Mouse (Mus musculus) myocyte (in vitro differentiated cells): ENCODE measurements around the gene Defb25. TPM values are rescaled to one million over a fixed set of nuclear protein-coding genes. Genes with fewer than 3 reads are reported as not detected.

ENCODE experiments used
- H3K27me3 ChIP-seq: one replicate; pipeline ENCODE4 v1.6.1; 2011; ENCODE audit not compliant: control insufficient read depth, insufficient read depth, insufficient read length
- H3K36me3 ChIP-seq: one replicate; pipeline ENCODE4 v1.6.1; 2011; ENCODE audit not compliant: control insufficient read depth, insufficient read depth
- H3K4me2 ChIP-seq: one replicate; pipeline ENCODE4 v1.6.1; 2011; ENCODE audit warnings: low read depth, control low read depth
- H3K4me3 ChIP-seq: one replicate; pipeline ENCODE4 v1.5.1; 2011; ENCODE audit warnings: mild to moderate bottlenecking, control low read depth, moderate library complexity
- H3K79me2 ChIP-seq: one replicate; pipeline ENCODE4 v1.6.1; 2011; ENCODE audit not compliant: control insufficient read depth, insufficient read depth
- H3ac ChIP-seq: one replicate; pipeline ENCODE4 v1.6.1; 2011; ENCODE audit not compliant: control insufficient read depth, insufficient read length
- CEBPB ChIP-seq: IDR thresholded peaks from 2 replicates; pipeline ENCODE4 v1.6.1; 2011; ENCODE audit warnings: mild to moderate bottlenecking, moderate library complexity; ENCODE audit not compliant: poor library complexity, insufficient read depth, severe bottlenecking
- E2F4 ChIP-seq: IDR thresholded peaks from one replicate; pipeline ENCODE4 v1.6.1; 2011; ENCODE audit warnings: mild to moderate bottlenecking, control low read depth, moderate library complexity; ENCODE audit not compliant: insufficient read depth
- MAX ChIP-seq: IDR thresholded peaks from one replicate; pipeline ENCODE4 v1.6.1; 2011; ENCODE audit warnings: low read depth, mild to moderate bottlenecking, control low read depth
- MYOD1 ChIP-seq, 3 experiments: IDR thresholded peaks; one replicate each; pipeline ENCODE4 v1.6.1; 2011; ENCODE audit warnings: control low read depth in 2 of 3, low read depth in 2 of 3, mild to moderate bottlenecking in 2 of 3, moderate library complexity in 1 of 3; ENCODE audit not compliant: insufficient read length in 2 of 3, control insufficient read depth in 1 of 3
- MYOG ChIP-seq, 3 experiments: IDR thresholded peaks; one replicate each; pipeline ENCODE4 v1.6.1; 2011; ENCODE audit warnings: control low read depth in 2 of 3, low read depth in 2 of 3, mild to moderate bottlenecking in 2 of 3; ENCODE audit not compliant: insufficient read length in 2 of 3, control insufficient read depth in 1 of 3, insufficient read depth in 1 of 3
- POLR2A ChIP-seq: IDR thresholded peaks from one replicate; pipeline ENCODE4 v1.6.1; 2011; ENCODE audit warnings: low read depth, mild to moderate bottlenecking, control low read depth, moderate library complexity; ENCODE audit not compliant: insufficient read length
- POLR2AphosphoS2 ChIP-seq: IDR thresholded peaks from one replicate; pipeline ENCODE4 v1.6.1; 2011; ENCODE audit warnings: low read depth, control low read depth; ENCODE audit not compliant: insufficient read length
- REST ChIP-seq: IDR thresholded peaks from one replicate; pipeline ENCODE4 v1.6.1; 2011; ENCODE audit warnings: mild to moderate bottlenecking, control low read depth, moderate library complexity; ENCODE audit not compliant: insufficient read depth, insufficient read length
- SRF ChIP-seq: IDR thresholded peaks from one replicate; pipeline ENCODE4 v1.6.1; 2011; ENCODE audit warnings: low read depth; ENCODE audit not compliant: control insufficient read depth, insufficient read length
- TCF12 ChIP-seq: IDR thresholded peaks from one replicate; pipeline ENCODE4 v1.6.1; 2011; ENCODE audit warnings: mild to moderate bottlenecking, control low read depth; ENCODE audit not compliant: poor library complexity, insufficient read depth, severe bottlenecking
- TCF3 ChIP-seq: IDR thresholded peaks from one replicate; pipeline ENCODE4 v1.6.1; 2011; ENCODE audit warnings: low read depth, control low read depth; ENCODE audit not compliant: insufficient read length
- USF1 ChIP-seq: IDR thresholded peaks from one replicate; pipeline ENCODE4 v1.6.1; 2011; ENCODE audit warnings: low read depth, mild to moderate bottlenecking, control low read depth, moderate library complexity
- polyA plus RNA-seq: library from polyadenylated mRNA; unstranded; fragments of >200 nt; fragmentation: generic; extraction: Trizol; gene quantifications from one replicate; pipeline ENCODE4 v1.2.1, GENCODE M21; 2012; ENCODE audit warnings: missing spikeins

The Defb25 gene
- polyA plus RNA-seq: 8.8 TPM

DNA sequence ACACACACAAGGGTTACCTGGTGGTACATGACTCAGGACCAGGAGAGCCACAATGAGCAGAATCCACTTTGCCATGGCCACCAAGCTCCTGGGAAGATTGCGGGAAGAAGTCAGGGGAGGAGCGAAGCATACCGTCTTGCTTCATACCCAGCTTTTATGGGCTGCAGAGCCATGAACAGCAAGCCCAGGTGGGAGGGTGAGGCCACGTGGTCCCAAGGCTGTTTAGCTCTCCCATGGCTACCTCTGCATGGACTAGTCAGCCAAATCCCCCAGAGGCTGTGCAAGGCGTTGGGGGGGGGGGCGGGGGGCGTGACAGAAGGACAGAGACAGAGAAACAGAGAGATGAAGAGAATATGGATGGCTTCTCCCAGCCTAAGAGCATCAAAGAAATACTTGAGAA, at the start of gene Defb25:
Gene Defb25, minus strand, starts transcription at position 101 of the 400 bp plus-strand sequence.
- no peak for TF ChIP-seq USF1
- TF ChIP-seq MYOG (IDR thresholded peaks at IDR 0.05; ENCODE audit: control insufficient read depth in 1 of 3, insufficient read depth in 1 of 3, insufficient read length in 2 of 3, low read depth in 2 of 3): no peak
- no peak for TF ChIP-seq POLR2A
- no peak for TF ChIP-seq E2F4
- TF ChIP-seq MYOD1 (IDR thresholded peaks at IDR 0.05; ENCODE audit: control insufficient read depth in 1 of 3, insufficient read length in 2 of 3, low read depth in 2 of 3): no peak
- no peak within 1 kb of the TSS for H3ac ChIP-seq

DNA sequence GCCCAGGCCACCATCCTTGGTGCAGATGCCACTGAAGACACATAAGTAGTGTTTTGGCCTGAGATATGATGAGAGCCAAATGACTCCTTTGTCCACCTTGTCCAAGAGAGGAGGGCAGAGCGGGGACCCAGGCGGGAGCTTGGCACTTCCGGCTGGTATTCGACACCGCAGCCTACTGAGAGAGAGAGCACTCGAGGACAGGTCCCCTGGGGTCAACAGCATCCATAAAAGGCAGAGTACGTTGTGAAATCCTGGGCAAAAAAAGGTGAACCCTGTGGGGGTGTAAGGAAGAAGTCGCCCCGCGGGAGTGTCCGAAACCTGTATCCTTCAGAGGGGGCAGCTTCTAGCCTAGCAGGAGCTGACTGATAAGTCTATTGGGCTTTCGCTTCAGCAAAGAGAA, 49.3 kb upstream of the Defb25 start:
- no peak overlapping the region for H3ac ChIP-seq
- H3K36me3 ChIP-seq: peaks cover 11% of the 10 kb centered on the region
- peaks cover 69% of the 10 kb centered on the region for H3K79me2 ChIP-seq
- H3K4me3 ChIP-seq: peak overlapping the region; percentile 90
- H3K4me2 ChIP-seq: peak overlapping the region; percentile 97
- TF ChIP-seq POLR2A (no peak), MYOD1 (IDR thresholded peaks at IDR 0.05; ENCODE audit: control insufficient read depth in 1 of 3, insufficient read length in 2 of 3, low read depth in 2 of 3) (no peak), POLR2AphosphoS2 (no peak), E2F4 (no peak), MYOG (IDR thresholded peaks at IDR 0.05; ENCODE audit: control insufficient read depth in 1 of 3, insufficient read depth in 1 of 3, insufficient read length in 2 of 3, low read depth in 2 of 3) (no peak), MAX (no peak), SRF (no peak), TCF3 (no peak), REST (no peak), CEBPB (no peak), TCF12 (no peak), USF1 (no peak)
- H3K27me3 ChIP-seq: no peaks in the 10 kb centered on the region

More for the DNA sequence above, at the start of gene Defb25:
- H3K4me3 ChIP-seq: no peak within 1 kb of the TSS
- peak within 1 kb of the TSS; percentile 64 for H3K4me2 ChIP-seq
- H3K27me3 ChIP-seq: no peaks in the 10 kb centered on the region
- H3K36me3 ChIP-seq: no peaks in the 10 kb centered on the region
- H3K79me2 ChIP-seq: peaks cover 14% of the 10 kb centered on the region

DNA sequence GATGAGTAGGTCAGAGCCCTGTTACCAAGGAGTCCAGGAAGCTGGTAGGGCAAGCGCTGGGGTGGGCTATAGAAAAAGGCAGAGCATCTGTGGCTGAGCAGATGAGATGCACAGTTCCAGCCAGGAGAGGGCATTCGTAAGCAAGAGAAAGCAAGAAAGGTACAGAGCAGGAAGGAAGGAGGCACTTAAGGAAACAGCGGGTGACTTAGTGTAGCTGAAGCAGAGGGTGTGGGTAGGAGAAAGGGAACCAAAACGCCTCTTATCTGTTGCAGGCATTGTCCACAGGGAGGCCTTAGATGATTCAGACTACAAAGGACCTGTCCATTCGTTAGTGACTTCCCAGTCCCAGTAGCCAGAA, 48.8 kb upstream of the Defb25 start:
- H3K4me2 ChIP-seq: peak overlapping the region; percentile 97
- H3K79me2 ChIP-seq: peaks cover 65% of the 10 kb centered on the region
- no peak overlapping the region for H3ac ChIP-seq
- H3K4me3 ChIP-seq: peak overlapping the region; percentile 90
- TF ChIP-seq MYOD1 (IDR thresholded peaks at IDR 0.05; ENCODE audit: control insufficient read depth in 1 of 3, insufficient read length in 2 of 3, low read depth in 2 of 3) (no peak), E2F4 (no peak), POLR2A (no peak), MYOG (IDR thresholded peaks at IDR 0.05; ENCODE audit: control insufficient read depth in 1 of 3, insufficient read depth in 1 of 3, insufficient read length in 2 of 3, low read depth in 2 of 3) (no peak), SRF (no peak), MAX (no peak), CEBPB (no peak), USF1 (no peak), REST (no peak), POLR2AphosphoS2 (no peak), TCF3 (no peak), TCF12 (no peak)
- no peaks in the 10 kb centered on the region for H3K27me3 ChIP-seq
- H3K36me3 ChIP-seq: peaks cover 7% of the 10 kb centered on the region

DNA sequence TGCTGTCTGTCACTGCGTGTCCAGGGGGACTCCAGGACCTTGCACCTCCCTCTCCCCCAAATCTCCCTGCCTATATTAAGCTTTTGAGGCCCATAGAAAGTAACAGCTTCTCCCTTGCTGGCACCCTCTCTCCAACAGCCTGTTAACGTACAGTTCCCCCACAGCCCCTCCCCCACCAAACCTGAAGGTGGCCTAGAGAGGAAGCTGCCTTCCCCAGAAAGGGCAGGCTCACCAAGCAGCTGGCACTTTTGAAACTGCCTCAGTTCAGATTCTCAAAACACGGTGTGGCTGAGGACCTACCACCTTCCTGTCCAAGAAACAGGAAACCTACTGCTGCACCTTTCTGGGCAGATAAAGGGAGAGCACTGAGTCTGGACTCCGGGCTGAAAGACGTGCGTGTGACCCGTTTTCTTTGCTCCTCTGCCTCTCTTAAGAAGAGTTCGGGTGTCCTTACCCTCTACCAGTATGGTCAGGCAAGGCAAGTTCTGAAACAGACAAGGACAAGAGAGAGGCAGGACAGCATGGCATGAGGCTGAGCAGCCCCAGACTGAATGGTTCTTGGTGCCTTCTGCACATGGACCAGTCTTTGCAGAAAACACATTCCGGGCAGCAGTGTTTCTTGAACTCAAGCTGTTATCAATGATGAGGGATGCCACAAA, 48.3 kb upstream of the Defb25 start:
- peaks cover 60% of the 10 kb centered on the region for H3K79me2 ChIP-seq
- H3K4me2 ChIP-seq: peak overlapping the region; percentile 97
- H3K36me3 ChIP-seq: peaks cover 2% of the 10 kb centered on the region
- no peak for TF ChIP-seq TCF3
- no peak for TF ChIP-seq TCF12
- TF ChIP-seq E2F4: no peak
- TF ChIP-seq POLR2AphosphoS2: no peak
- no peak for TF ChIP-seq REST
- no peak for TF ChIP-seq USF1
- no peak for TF ChIP-seq SRF
- H3K27me3 ChIP-seq: no peaks in the 10 kb centered on the region
- H3K4me3 ChIP-seq: peak overlapping the region; percentile 90
- H3ac ChIP-seq: no peak overlapping the region
